Mouse (Mus musculus) CD4-positive naive resting alpha-beta T cell, adult 57 days (primary cell): Measurements from ENCODE around the gene Gm8300. TPM values are rescaled to one million over a fixed set of nuclear protein-coding genes. Genes with fewer than 3 reads are reported as not detected.

Experiments
- total RNA-seq: library from RNA; stranded (reverse); gene quantifications from one replicate; pipeline ENCODE4 v1.2.4, GENCODE M21; 2023

Gm8300 gene
- not detected for total RNA-seq

DNA sequence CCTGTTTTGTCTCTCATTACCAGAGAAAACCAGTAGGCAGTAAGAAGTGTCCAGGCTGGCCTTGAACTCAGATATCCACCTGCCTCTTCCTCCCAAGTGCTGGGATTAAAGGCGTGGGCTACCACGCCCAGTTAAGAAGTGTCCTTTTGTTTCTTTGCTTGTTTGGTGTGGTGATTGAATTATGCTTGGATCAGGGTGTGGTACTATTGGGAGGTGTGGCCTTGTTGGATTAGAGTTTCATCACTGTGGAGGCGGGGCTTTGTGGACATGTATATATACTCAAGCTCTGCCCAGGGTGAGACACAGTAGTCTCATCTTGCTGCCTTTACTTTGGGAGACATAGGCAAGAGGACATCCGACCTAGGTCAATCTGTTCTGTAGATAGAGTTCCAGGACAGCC lies at the start of gene Gm8300:
TSS of gene Gm8300 (plus strand) at position 301 of the 400 bp plus-strand sequence.

DNA sequence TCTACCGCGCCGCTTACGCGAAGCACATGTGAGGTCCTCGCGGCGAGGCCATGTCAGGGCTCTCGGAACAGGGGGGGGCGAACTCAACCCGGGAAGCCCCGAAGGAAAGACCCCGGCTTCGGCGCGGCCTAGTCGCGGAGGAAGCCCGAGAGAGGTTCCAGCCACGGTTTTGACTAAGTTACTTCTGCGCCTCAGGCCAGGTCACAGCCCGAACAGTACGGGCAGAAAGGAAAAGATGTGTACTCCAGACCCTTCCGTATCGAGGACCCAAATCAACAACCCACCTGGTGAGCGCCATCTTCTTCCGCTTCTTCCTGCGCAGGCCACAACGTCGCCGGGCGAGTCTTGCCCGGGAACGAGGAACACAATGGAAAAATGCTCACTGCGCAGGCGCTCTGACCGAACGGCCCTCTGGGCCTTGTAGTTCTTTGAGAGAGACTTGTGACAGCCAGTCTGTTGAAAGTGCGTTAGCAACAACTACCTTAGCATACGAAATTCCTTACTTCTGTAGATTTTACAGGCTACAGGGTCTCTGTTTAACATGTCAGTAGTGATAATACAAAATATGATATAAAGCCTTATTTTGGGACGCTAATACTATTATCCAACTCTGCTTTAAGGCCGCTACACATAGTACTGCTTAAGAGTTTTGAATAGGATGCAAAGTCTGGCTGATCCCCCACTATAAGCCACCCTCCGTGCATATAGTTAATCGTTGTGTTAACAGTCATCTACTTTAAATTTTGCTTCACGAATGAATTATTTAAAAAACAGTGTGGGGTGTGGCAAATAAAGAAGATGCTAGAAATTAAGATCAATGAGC lies 41.9 kb upstream of the Gm8300 start, which contains the start of gene Snw1:
TSS of gene Snw1 (minus strand) at position 311 of the 823 bp plus-strand sequence.

DNA sequence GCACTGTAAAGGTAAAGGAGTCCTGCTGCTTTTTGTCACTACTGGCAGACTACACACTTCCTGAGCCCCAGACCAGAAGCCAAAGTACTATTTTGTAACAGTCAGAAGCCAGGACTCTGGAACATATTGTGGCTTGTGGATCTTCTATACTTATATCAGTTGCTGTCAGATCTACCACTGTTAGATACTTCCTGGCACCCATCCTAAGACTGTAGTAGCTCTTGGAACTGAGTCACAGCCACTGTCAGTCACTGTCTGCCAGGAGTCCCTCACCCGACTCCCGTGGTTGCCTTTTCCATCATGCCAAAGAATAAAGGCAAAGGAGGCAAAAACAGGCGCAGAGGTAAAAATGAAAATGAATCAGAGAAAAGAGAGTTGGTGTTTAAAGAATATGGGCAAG lies 19.7 kb upstream of the Gm8300 start, which contains the start of gene Gm5788:
TSS of gene Gm5788 (plus strand) at position 301 of the 400 bp plus-strand sequence.

Other genes with a start within 250 kb of the Gm8300 start
- 27.3 TPM for gene Vipas39, start 248.1 kb upstream of the Gm8300 start, total RNA-seq
- gene Ahsa1, start 247.8 kb upstream of the Gm8300 start, total RNA-seq = 104 TPM
- gene Ism2, start 214.6 kb upstream of the Gm8300 start, total RNA-seq = not detected
- gene Sptlc2, start 126.0 kb upstream of the Gm8300 start, total RNA-seq = 82.5 TPM
- gene Slirp, start 70.4 kb upstream of the Gm8300 start, total RNA-seq = 30.9 TPM
- 97.2 TPM for gene Alkbh1, start 70.3 kb upstream of the Gm8300 start, total RNA-seq
- gene Snw1, start 42.0 kb upstream of the Gm8300 start, total RNA-seq = 87.4 TPM
- not detected for gene Gm5788, start 19.6 kb upstream of the Gm8300 start, total RNA-seq
- gene Oog1, start 88.4 kb downstream of the Gm8300 start, total RNA-seq = not detected
- not detected for gene Gm4027, start 104.6 kb downstream of the Gm8300 start, total RNA-seq
- gene Gm16381, start 130.3 kb downstream of the Gm8300 start, total RNA-seq = not detected